Mouse (Mus musculus): ENCODE data around the gene Abr. TPM values are rescaled to one million over a fixed set of nuclear protein-coding genes. Genes with fewer than 3 reads are reported as not detected.

Gene Abr
- polyA plus RNA-seq, 2 experiments: 39.7 to 67.5 TPM

- 66% methylated on average over 3 of the region's 3 CpGs for WGBS
Measured at GRCm38 (mm10) chr11:76537401-76537800, 84.7 kb downstream of the Abr start.

GRCm38 (mm10) chr11:76536576-76537354 is 85.3 kb downstream of the Abr start:
- Histone ChIP-seq H3K36me3 (ENCODE audit: control insufficient read depth, insufficient read depth, low read length) (no peaks in the 10 kb centered on the region), H3K9me3 (ENCODE audit: control insufficient read depth, low read length) (no peaks in the 10 kb centered on the region), H3K27ac (replicated peaks; ENCODE audit: low read depth, low read length) (no peak overlapping the region), H3K4me1 (ENCODE audit: control insufficient read depth, insufficient read depth, low read length) (no peaks in the 10 kb centered on the region), H3K4me2 (replicated peaks; ENCODE audit: low read depth, low read length, severe bottlenecking) (no peak overlapping the region), H3K4me3 (replicated peaks; ENCODE audit: low read length) (no peak overlapping the region), H3K9ac (ENCODE audit: low read depth, low read length, severe bottlenecking) (no peak overlapping the region), H3K27me3 (ENCODE audit: control insufficient read depth, insufficient read depth, low read length) (no peaks in the 10 kb centered on the region)
- ATAC-seq (ENCODE audit: low FRiP score, low read depth): no peak
- 70% methylated on average over 10 of the region's 10 CpGs for WGBS
- no peak for TF ChIP-seq POLR2A (IDR thresholded peaks at IDR 0.05; ENCODE audit: borderline replicate concordance, extremely low read depth, insufficient read depth, insufficient read length)
- DNase-seq (ENCODE audit: low spot score): no peak

More at GRCm38 (mm10) chr11:76537401-76537800, 84.7 kb downstream of the Abr start:
- H3K36me3 ChIP-seq (ENCODE audit: control insufficient read depth, insufficient read depth, low read length): no peaks in the 10 kb centered on the region
- no peak for ATAC-seq (ENCODE audit: low FRiP score, low read depth)
- H3K27me3 ChIP-seq (ENCODE audit: control insufficient read depth, insufficient read depth, low read length): no peaks in the 10 kb centered on the region
- no peak overlapping the region for H3K9ac ChIP-seq (ENCODE audit: low read depth, low read length, severe bottlenecking)
- no peak overlapping the region for H3K4me3 ChIP-seq (replicated peaks; ENCODE audit: low read length)
- no peak for TF ChIP-seq POLR2A (IDR thresholded peaks at IDR 0.05; ENCODE audit: borderline replicate concordance, extremely low read depth, insufficient read depth, insufficient read length)
- H3K4me1 ChIP-seq (ENCODE audit: control insufficient read depth, insufficient read depth, low read length): no peaks in the 10 kb centered on the region
- H3K27ac ChIP-seq (replicated peaks; ENCODE audit: low read depth, low read length): no peak overlapping the region
- no peak overlapping the region for H3K4me2 ChIP-seq (replicated peaks; ENCODE audit: low read depth, low read length, severe bottlenecking)
- H3K9me3 ChIP-seq (ENCODE audit: control insufficient read depth, low read length): no peaks in the 10 kb centered on the region
- no peak for DNase-seq (ENCODE audit: low spot score)

DNA sequence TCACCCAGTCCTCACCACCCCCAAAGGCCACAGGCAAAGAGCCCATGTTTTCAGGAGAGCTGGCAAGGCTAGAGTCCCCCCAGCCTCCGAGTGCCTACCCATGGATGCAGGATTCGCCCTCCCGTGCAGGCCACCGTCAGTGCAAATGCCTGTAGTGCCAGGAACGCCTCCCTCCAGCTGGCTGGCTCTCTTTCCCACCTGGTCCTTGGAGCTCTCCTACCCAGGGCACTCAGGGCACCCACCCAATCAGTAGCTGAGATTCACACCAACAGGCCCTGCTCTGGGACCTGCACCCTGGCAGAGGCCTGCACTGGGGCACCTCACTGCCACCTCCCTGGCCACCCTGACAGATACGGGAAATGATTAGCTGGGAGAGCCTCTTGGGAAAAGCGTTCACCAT is 90.1 kb downstream of the Abr start:
- Histone ChIP-seq H3K9me3 (ENCODE audit: control insufficient read depth, low read length) (no peaks in the 10 kb centered on the region), H3K27me3 (ENCODE audit: control insufficient read depth, insufficient read depth, low read length) (no peaks in the 10 kb centered on the region)

DNA sequence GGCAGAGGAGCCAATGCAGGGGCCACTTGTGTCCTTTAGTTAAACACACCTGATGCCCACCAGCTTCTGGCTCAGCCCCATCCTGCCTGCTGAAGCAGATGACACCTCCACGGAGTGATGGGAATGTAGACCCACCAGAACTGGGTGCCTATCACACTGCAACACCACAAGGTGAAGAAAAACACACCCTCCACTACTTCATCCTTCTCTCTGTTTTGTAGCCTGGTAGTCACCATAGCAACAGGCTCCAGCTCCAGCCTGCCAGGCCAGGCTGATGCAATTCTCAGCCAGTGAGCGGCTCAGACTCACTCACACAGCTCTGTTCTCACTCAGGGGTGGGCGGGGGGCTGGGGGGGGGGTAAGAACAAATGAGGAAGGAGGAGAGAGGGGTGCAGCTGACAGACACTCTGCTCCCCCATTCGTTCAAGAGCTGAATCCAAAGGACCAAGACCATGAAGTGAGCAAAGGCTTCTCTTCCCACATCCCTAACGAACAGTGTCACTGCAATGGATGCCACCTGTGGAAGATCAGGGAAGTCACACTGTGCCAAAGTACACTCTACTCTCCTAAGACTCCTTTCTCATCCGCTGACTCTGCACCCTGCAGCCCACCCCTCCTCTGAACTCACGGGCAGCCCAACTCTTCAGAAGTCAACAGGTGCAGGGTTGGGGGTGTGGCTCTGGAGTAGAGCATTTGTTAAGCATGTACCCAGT is 91.0 kb downstream of the Abr start:
- peaks cover 12% of the 10 kb centered on the region for H3K4me1 ChIP-seq (ENCODE audit: control insufficient read depth, insufficient read depth, low read length)
- no peaks in the 10 kb centered on the region for H3K9me3 ChIP-seq (ENCODE audit: control insufficient read depth, low read length)
- H3K27me3 ChIP-seq (ENCODE audit: control insufficient read depth, insufficient read depth, low read length): no peaks in the 10 kb centered on the region
- 38% methylated on average over 7 of the region's 7 CpGs for WGBS
- no peak for TF ChIP-seq POLR2A (IDR thresholded peaks at IDR 0.05; ENCODE audit: borderline replicate concordance, extremely low read depth, insufficient read depth, insufficient read length)
- no peak overlapping the region for H3K27ac ChIP-seq (replicated peaks; ENCODE audit: low read depth, low read length)
- no peak overlapping the region for H3K4me2 ChIP-seq (replicated peaks; ENCODE audit: low read depth, low read length, severe bottlenecking)
- no peak for DNase-seq (ENCODE audit: low spot score)
- peak; percentile 55 for ATAC-seq (ENCODE audit: low FRiP score, low read depth)
- no peak overlapping the region for H3K9ac ChIP-seq (ENCODE audit: low read depth, low read length, severe bottlenecking)
- H3K36me3 ChIP-seq (ENCODE audit: control insufficient read depth, insufficient read depth, low read length): no peaks in the 10 kb centered on the region
- H3K4me3 ChIP-seq (replicated peaks; ENCODE audit: low read length): no peak overlapping the region

More for the DNA sequence above, 90.1 kb downstream of the Abr start:
- TF ChIP-seq POLR2A (IDR thresholded peaks at IDR 0.05; ENCODE audit: borderline replicate concordance, extremely low read depth, insufficient read depth, insufficient read length): no peak
- peaks cover 9% of the 10 kb centered on the region for H3K4me1 ChIP-seq (ENCODE audit: control insufficient read depth, insufficient read depth, low read length)
- no peak overlapping the region for H3K4me3 ChIP-seq (replicated peaks; ENCODE audit: low read length)
- no peak for DNase-seq (ENCODE audit: low spot score)
- no peak overlapping the region for H3K9ac ChIP-seq (ENCODE audit: low read depth, low read length, severe bottlenecking)
- H3K4me2 ChIP-seq (replicated peaks; ENCODE audit: low read depth, low read length, severe bottlenecking): no peak overlapping the region
- WGBS: 88% methylated on average over 7 of the region's 7 CpGs
- no peak overlapping the region for H3K27ac ChIP-seq (replicated peaks; ENCODE audit: low read depth, low read length)
- no peak for ATAC-seq (ENCODE audit: low FRiP score, low read depth)
- H3K36me3 ChIP-seq (ENCODE audit: control insufficient read depth, insufficient read depth, low read length): no peaks in the 10 kb centered on the region

DNA sequence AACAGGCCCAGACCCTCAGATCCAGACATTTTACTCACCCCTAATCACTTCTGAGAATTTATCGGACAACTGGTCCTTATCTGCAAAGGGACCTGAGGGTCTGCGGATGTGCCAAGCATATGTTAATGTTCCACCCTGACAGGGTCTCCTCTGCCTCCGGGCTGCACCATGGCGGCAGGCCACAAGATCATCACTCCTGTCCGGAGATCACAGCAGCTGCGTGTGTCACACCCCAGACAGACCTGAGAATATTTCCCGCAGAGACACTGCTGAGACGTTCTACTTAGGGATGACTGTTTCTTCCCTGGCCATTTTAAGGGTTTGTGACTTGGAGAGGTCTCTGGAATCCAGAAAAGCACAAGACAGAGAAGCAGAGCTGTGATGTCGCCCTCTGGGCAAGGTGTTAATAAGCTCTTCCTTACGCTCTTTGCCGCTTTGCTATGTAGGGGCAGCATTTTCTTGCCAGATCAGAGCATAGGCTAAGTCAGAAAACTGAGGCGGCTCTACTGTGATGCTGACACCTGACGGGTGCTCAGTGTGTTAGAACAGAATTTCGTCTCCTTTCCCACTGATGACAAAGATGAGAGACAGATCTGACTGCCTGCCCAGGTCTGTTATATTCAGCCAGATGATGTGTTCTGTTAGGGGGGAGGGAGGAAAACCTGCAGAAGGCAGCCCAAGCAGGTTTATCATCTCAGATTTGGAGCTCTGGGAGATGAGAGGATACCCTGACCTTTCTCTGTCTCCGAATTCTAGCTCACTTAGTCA is 91.8 kb downstream of the Abr start:
- no peaks in the 10 kb centered on the region for H3K9me3 ChIP-seq (ENCODE audit: control insufficient read depth, low read length)
- H3K27ac ChIP-seq (replicated peaks; ENCODE audit: low read depth, low read length): no peak overlapping the region
- H3K4me1 ChIP-seq (ENCODE audit: control insufficient read depth, insufficient read depth, low read length): peaks cover 17% of the 10 kb centered on the region
- H3K36me3 ChIP-seq (ENCODE audit: control insufficient read depth, insufficient read depth, low read length): no peaks in the 10 kb centered on the region
- H3K27me3 ChIP-seq (ENCODE audit: control insufficient read depth, insufficient read depth, low read length): no peaks in the 10 kb centered on the region
- 73% methylated on average over 15 of the region's 15 CpGs for WGBS
- ATAC-seq (ENCODE audit: low FRiP score, low read depth) (no peak), DNase-seq (ENCODE audit: low spot score) (no peak)
- no peak overlapping the region for H3K4me3 ChIP-seq (replicated peaks; ENCODE audit: low read length)
- no peak for TF ChIP-seq POLR2A (IDR thresholded peaks at IDR 0.05; ENCODE audit: borderline replicate concordance, extremely low read depth, insufficient read depth, insufficient read length)
- H3K9ac ChIP-seq (ENCODE audit: low read depth, low read length, severe bottlenecking): no peak overlapping the region
- no peak overlapping the region for H3K4me2 ChIP-seq (replicated peaks; ENCODE audit: low read depth, low read length, severe bottlenecking)

Data from limb, embryonic 14.5 days (tissue).